Mouse (Mus musculus) megakaryocyte, embryonic 14.5 days (primary cell): ENCODE measurements at regions not wholly inside any gene's neighbourhood (a gene's known extent, or its start where the extent isn't known, plus 50 kb on each side); places are given as distances from the start of the nearest gene placed in this dataset.

Experiments used
- FLI1 ChIP-seq: IDR thresholded peaks from 2 replicates; pipeline ENCODE4 v1.6.1; 2012; ENCODE audit warnings: low read length, inconsistent platforms, mixed read lengths
- GATA1 ChIP-seq: IDR thresholded peaks from 3 replicates; pipeline ENCODE4 v1.6.1; 2012; ENCODE audit warnings: mixed read lengths, low read length, inconsistent platforms, borderline replicate concordance

- no peak for TF ChIP-seq GATA1
- TF ChIP-seq FLI1: no peak
Measured at GRCm38 (mm10) chr11:52648849-52649400, 115.5 kb upstream of the Fstl4 start.
